Mouse (Mus musculus) stomach, embryonic 14.5 days (tissue): Measurements from ENCODE around the gene 5730596B20Rik. TPM values are rescaled to one million over a fixed set of nuclear protein-coding genes. Genes with fewer than 3 reads are reported as not detected.

Experiments
- ATAC-seq: fragments of 200-750 bp; cut with Nextera tagmentation; 2 replicates; pipeline ENCODE4 v1.8.0; 2017; ENCODE audit warnings: low read depth, moderate TSS enrichment; ENCODE audit not compliant: insufficient number of reproducible peaks, insufficient read depth, low FRiP score
- H3K27ac ChIP-seq: fragments of 300-500 bp; sonication (generic); 2 replicates; pipeline ENCODE4 v1.5.1; 2014; ENCODE audit warnings: mild to moderate bottlenecking, low read length, moderate library complexity, mixed read lengths
- H3K27me3 ChIP-seq: fragments of 300-500 bp; sonication (generic); 2 replicates; pipeline ENCODE4 v1.6.1; 2014; ENCODE audit warnings: low read length, control low read depth, mixed read lengths; ENCODE audit not compliant: control insufficient read depth, insufficient read depth
- H3K36me3 ChIP-seq: fragments of 300-500 bp; sonication (generic); 2 replicates; pipeline ENCODE4 v1.6.1; 2014; ENCODE audit warnings: mild to moderate bottlenecking, control low read depth, low read length, moderate library complexity, mixed read lengths; ENCODE audit not compliant: control insufficient read depth, insufficient read depth
- H3K4me1 ChIP-seq: fragments of 300-500 bp; sonication (generic); 2 replicates; pipeline ENCODE4 v1.6.1; 2014; ENCODE audit warnings: low read length, control low read depth, mixed read lengths; ENCODE audit not compliant: control insufficient read depth, insufficient read depth
- H3K4me2 ChIP-seq: fragments of 300-500 bp; sonication (generic); replicated peaks from 2 replicates; pipeline ENCODE4 v1.6.1; 2014; ENCODE audit warnings: low read depth, low read length, control low read depth
- H3K4me3 ChIP-seq: fragments of 300-500 bp; sonication (generic); 2 replicates; pipeline ENCODE4 v1.5.1; 2014; ENCODE audit warnings: low read depth, low read length, control low read depth
- H3K9ac ChIP-seq: fragments of 300-500 bp; sonication (generic); replicated peaks from 2 replicates; pipeline ENCODE4 v1.6.1; 2014; ENCODE audit warnings: low read depth, mild to moderate bottlenecking, control low read depth, low read length, moderate library complexity, mixed read lengths
- H3K9me3 ChIP-seq: fragments of 300-500 bp; sonication (generic); 2 replicates; pipeline ENCODE4 v1.6.1; 2016; ENCODE audit warnings: low read depth, low read length, control low read depth; ENCODE audit not compliant: control insufficient read depth
- WGBS: fragments of 180-500 bp; shearing (Covaris S2); extraction: QIAGEN DNeasy Blood & Tissue Kit; methylation state at CpG from one replicate; pipeline ENCODE4 v1.1.7; 2014; 5-methylcytosine and 5-hydroxymethylcytosine counted together
- polyA plus RNA-seq: library from polyadenylated mRNA; unstranded; fragments of >200 nt; fragmentation: Nextera tagmentation; extraction: Ambion mirVana; gene quantifications from 2 replicates; pipeline ENCODE4 v1.2.1, GENCODE M21; 2014

5730596B20Rik gene
- polyA plus RNA-seq, 1 experiment from 2014 or later, result 4.7 TPM

DNA sequence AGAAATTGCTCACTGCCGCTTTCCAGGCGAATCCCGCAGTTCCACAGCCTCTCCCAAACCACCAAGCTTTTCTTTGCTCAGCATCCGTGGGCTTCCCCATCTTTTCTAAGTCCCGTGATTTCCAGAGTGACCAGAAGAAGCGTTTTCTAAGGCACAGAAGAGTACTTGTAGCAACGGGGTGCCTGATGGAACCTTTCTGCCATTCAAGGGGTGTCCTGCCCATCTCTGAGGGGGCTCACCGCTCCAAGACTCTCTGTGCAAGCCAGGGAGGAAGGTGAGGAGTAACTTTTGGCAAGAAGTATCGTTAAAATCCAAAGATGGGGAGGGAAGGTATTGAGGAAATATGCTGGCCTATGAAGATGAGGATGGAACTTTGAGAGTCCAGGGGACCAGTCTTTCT is 508 bp downstream of the 5730596B20Rik start:
- peaks cover 24% of the 10 kb centered on the region for H3K4me1 ChIP-seq

DNA sequence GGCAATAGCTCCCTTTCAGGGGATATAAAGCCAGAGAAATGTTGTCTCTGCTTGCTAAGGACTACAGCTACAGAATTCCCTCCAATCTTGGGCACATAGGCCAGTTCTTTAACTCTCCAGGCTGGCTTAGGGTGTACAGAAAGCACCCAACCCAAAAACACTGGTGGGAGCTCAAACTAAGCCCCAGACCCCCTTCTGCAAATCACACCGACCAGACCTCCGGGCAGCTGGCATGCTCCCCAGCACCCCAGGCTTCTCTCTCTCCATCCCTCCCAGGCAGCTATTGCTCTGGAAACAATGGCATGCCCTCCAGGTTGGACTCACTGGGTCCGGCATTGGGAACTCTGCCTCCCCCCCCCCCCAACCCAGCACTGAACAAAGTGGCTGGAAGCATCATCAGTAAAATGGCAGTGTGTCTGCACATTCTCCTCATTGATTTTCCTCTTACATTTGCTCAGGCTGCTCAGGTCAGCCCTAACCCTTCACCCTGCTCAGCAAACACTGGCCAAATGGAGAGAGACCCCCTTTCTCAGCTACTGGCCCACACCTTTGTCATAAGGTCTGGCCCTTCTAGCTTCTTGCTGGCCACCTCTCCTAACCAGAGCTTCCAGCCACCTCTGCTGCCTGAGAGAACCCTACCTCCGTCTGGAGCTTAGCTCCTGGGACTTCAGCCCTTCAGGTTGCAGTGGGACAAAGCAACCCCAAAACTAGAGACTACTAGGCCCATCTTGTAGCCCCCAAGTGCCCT is 1.8 kb downstream of the 5730596B20Rik start:
- H3K4me3 ChIP-seq, result peak overlapping the region; percentile 63
- WGBS, result 12% methylated on average over 4 of the region's 4 CpGs
- H3K27me3 ChIP-seq, result no peaks in the 10 kb centered on the region
- peak overlapping the region; percentile 61 for H3K4me2 ChIP-seq
- H3K36me3 ChIP-seq, result peaks cover 3% of the 10 kb centered on the region; the same call in 1 of the 2 replicates
- peaks cover 37% of the 10 kb centered on the region for H3K4me1 ChIP-seq
- no peak for ATAC-seq
- no peaks in the 10 kb centered on the region for H3K9me3 ChIP-seq
- H3K27ac ChIP-seq, result peak overlapping the region; percentile 98
- peak overlapping the region; percentile 79 for H3K9ac ChIP-seq

More for the DNA sequence above, 508 bp downstream of the 5730596B20Rik start:
- no peak for ATAC-seq
- H3K27ac ChIP-seq, result peak overlapping the region; percentile 98
- no peaks in the 10 kb centered on the region for H3K36me3 ChIP-seq
- no peaks in the 10 kb centered on the region for H3K27me3 ChIP-seq
- 10% methylated on average over 9 of the region's 9 CpGs for WGBS
- peak overlapping the region; percentile 63 for H3K4me3 ChIP-seq
- H3K4me2 ChIP-seq, result peak overlapping the region; percentile 61
- H3K9ac ChIP-seq, result peak overlapping the region; percentile 79
- H3K9me3 ChIP-seq, result no peaks in the 10 kb centered on the region

GRCm38 (mm10) chr6:52179690-52180089 is 2.4 kb downstream of the 5730596B20Rik start:
- H3K27ac ChIP-seq, result peak overlapping the region; percentile 98
- peak overlapping the region; percentile 79 for H3K9ac ChIP-seq
- peak overlapping the region; percentile 63 for H3K4me3 ChIP-seq
- H3K9me3 ChIP-seq, result no peaks in the 10 kb centered on the region
- peaks cover 3% of the 10 kb centered on the region; the same call in 1 of the 2 replicates for H3K36me3 ChIP-seq
- WGBS, result 5% methylated on average over 10 of the region's 10 CpGs
- peak overlapping the region; percentile 61 for H3K4me2 ChIP-seq
- H3K27me3 ChIP-seq, result no peaks in the 10 kb centered on the region
- peaks cover 43% of the 10 kb centered on the region for H3K4me1 ChIP-seq
- ATAC-seq, result no peak

DNA sequence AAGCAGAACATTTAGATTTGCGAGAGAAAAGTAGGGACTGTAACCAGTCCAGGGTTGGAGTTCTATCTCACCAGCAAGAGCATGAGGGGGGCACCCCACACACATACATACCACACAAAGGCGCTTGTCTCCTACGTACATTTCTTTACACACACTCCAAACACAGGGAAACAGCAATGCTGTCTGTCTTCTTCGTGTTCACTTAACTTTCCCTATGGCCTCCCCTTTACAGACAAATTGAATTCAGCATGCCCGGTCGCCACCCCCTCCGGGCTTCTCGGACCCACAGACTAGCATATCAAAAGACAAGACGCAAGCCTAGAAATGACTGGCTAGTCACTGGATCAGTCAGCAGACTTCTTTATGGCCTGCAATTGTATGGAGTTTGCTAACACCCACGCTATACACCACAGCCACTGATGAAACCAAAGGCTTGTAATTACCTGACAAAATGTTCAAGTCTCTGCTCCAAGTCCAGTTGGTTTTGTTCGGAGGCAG is 3.0 kb downstream of the 5730596B20Rik start:
- no peak for ATAC-seq
- peaks cover 3% of the 10 kb centered on the region; the same call in 1 of the 2 replicates for H3K36me3 ChIP-seq
- H3K9me3 ChIP-seq, result no peaks in the 10 kb centered on the region
- peak overlapping the region; percentile 79 for H3K9ac ChIP-seq
- H3K4me2 ChIP-seq, result peak overlapping the region; percentile 61
- H3K4me3 ChIP-seq, result peak overlapping the region; percentile 63
- H3K4me1 ChIP-seq, result peaks cover 49% of the 10 kb centered on the region
- no peaks in the 10 kb centered on the region for H3K27me3 ChIP-seq
- H3K27ac ChIP-seq, result peak overlapping the region; percentile 98
- 12% methylated on average over 11 of the region's 11 CpGs for WGBS

DNA sequence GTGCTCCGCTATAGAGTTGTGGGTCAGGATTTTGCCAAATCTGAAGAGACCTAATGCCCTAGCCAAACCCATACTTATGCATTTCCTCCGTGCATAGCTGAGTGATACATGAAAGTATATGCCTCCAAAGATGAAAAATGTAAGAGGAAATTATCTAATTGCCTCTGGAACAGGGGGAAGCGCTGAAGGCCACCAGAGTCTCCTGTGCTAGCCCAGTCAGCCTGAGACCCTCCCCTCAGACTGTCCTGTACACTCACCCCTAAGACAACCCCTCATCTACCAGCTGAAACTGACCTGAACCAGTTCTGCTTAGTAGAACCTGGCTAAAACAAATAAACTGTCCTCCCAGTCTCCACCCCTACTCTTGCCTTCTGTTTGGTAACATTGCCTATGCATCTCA is 3.4 kb downstream of the 5730596B20Rik start:
- Histone ChIP-seq H3K4me1 (peaks cover 53% of the 10 kb centered on the region), H3K4me3 (peak overlapping the region; percentile 63), H3K4me2 (peak overlapping the region; percentile 61), H3K36me3 (peaks cover 3% of the 10 kb centered on the region; the same call in 1 of the 2 replicates), H3K9ac (peak overlapping the region; percentile 79), H3K9me3 (no peaks in the 10 kb centered on the region), H3K27ac (peak overlapping the region; percentile 98), H3K27me3 (no peaks in the 10 kb centered on the region)
- WGBS, result 26% methylated on average over 3 of the region's 3 CpGs
- no peak for ATAC-seq

- Histone ChIP-seq H3K27me3 (no peaks in the 10 kb centered on the region), H3K4me1 (peaks cover 63% of the 10 kb centered on the region)
These were observed 4.7 kb downstream of the 5730596B20Rik start for GRCm38 (mm10) chr6:52182030-52182429.

DNA sequence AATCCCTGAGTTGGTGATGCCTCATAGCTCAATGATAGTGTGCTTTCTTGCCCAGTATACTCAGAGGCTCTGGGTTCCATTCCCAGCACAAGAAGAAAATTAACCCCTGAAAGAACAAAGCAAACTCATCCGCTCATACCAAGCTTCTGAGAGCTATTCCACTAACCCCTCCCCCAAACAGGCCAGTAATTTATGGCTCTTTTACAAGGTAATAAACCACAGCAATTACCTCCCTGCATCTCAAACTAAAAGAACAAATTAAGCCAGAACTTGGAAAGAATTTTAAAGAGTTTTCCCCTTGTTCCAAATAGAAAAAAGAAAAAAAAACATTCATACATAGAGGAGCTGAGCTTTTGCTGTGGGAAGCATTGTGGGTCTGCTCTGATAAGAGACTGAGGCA is 5.5 kb downstream of the 5730596B20Rik start:
- no peaks in the 10 kb centered on the region for H3K9me3 ChIP-seq
- H3K4me3 ChIP-seq, result no peak overlapping the region
- H3K27me3 ChIP-seq, result no peaks in the 10 kb centered on the region
- H3K4me2 ChIP-seq, result peak overlapping the region; percentile 8; the same call in 1 of the 2 replicates
- H3K4me1 ChIP-seq, result peaks cover 71% of the 10 kb centered on the region
- 69% methylated on average over 1 of the region's 1 CpGs for WGBS
- no peak overlapping the region for H3K9ac ChIP-seq
- peaks cover 5% of the 10 kb centered on the region; the same call in 1 of the 2 replicates for H3K36me3 ChIP-seq
- ATAC-seq, result no peak
- H3K27ac ChIP-seq, result peak overlapping the region; percentile 98

More at GRCm38 (mm10) chr6:52182030-52182429, 4.7 kb downstream of the 5730596B20Rik start:
- Histone ChIP-seq H3K9me3 (no peaks in the 10 kb centered on the region), H3K27ac (peak overlapping the region; percentile 98), H3K4me3 (no peak overlapping the region), H3K9ac (no peak overlapping the region), H3K4me2 (no peak overlapping the region), H3K36me3 (peaks cover 5% of the 10 kb centered on the region; the same call in 1 of the 2 replicates)
- no peak for ATAC-seq
- 38% methylated on average over 2 of the region's 2 CpGs for WGBS

- Histone ChIP-seq H3K4me3 (no peak overlapping the region), H3K4me2 (peak overlapping the region; percentile 24)
These were observed 6.2 kb downstream of the 5730596B20Rik start for GRCm38 (mm10) chr6:52183311-52184080.

More at GRCm38 (mm10) chr6:52183311-52184080, 6.2 kb downstream of the 5730596B20Rik start:
- no peak for ATAC-seq
- Histone ChIP-seq H3K27me3 (no peaks in the 10 kb centered on the region), H3K9me3 (no peaks in the 10 kb centered on the region), H3K9ac (no peak overlapping the region; the same call in 1 of the 2 replicates), H3K36me3 (peaks cover 5% of the 10 kb centered on the region; the same call in 1 of the 2 replicates), H3K27ac (peak overlapping the region; percentile 98), H3K4me1 (peaks cover 75% of the 10 kb centered on the region)
- WGBS, result 20% methylated on average over 10 of the region's 10 CpGs
